Mouse (Mus musculus): ENCODE data around the gene Klhl29. TPM values are rescaled to one million over a fixed set of nuclear protein-coding genes. Genes with fewer than 3 reads are reported as not detected.

Klhl29 gene
- polyA plus RNA-seq, 1 experiment from 2014 or later: 2.9 TPM

DNA sequence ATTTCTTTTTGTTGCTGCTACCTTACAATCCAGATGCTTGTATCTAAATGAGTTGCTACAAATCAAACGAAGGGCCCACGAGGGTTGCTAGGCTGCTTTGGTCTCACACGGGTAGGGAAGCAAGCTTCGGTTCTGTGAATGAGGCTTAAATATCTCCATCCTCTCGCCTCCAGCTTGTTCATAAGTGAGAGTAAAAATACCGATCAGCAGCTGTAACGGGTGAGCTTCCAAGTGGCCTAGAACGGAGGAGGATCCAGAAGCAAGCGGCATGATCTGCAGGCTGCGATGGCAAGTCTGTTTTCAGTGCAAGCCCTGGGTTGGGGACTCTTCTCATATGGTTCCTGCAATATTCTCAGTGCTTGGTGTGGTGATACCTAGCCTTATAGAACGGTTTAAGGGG lies 89.9 kb downstream of the Klhl29 start:
- 84% methylated on average over 11 of the region's 11 CpGs for WGBS
- Histone ChIP-seq H3K36me3 (no peaks in the 10 kb centered on the region), H3K27ac (no peak overlapping the region), H3K9ac (replicated peaks) (no peak overlapping the region), H3K4me1 (replicated peaks) (peaks cover 17% of the 10 kb centered on the region), H3K4me3 (replicated peaks) (no peak overlapping the region), H3K4me2 (no peak overlapping the region), H3K27me3 (no peaks in the 10 kb centered on the region), H3K9me3 (no peaks in the 10 kb centered on the region)
- no peak for ATAC-seq (ENCODE audit: insufficient number of reproducible peaks, insufficient read depth, low FRiP score, low TSS enrichment, low read depth)

DNA sequence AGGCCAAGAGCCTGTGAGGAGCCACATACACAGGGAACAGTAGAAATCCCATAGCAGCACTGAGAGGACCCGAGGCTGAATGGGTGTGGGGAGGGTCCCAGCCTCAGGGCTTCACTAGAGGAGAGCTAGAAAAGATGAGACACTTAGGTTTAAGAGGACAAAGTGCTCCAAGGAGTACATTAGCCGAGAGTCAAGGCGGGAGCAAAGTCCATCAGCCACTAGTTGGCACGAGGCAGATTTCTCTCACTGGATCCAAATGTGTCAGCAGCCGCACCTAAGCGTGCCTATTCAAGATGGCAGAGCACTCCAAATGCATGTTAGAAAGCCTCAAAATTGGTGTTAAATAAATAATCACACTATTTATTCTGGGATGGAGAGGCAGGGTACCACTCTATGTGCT lies 90.5 kb downstream of the Klhl29 start:
- Histone ChIP-seq H3K9me3 (no peaks in the 10 kb centered on the region), H3K36me3 (no peaks in the 10 kb centered on the region), H3K27ac (no peak overlapping the region), H3K27me3 (no peaks in the 10 kb centered on the region), H3K4me3 (replicated peaks) (no peak overlapping the region), H3K4me1 (replicated peaks) (peaks cover 21% of the 10 kb centered on the region), H3K9ac (replicated peaks) (no peak overlapping the region), H3K4me2 (no peak overlapping the region)
- 88% methylated on average over 6 of the region's 6 CpGs for WGBS
- ATAC-seq (ENCODE audit: insufficient number of reproducible peaks, insufficient read depth, low FRiP score, low TSS enrichment, low read depth): no peak

DNA sequence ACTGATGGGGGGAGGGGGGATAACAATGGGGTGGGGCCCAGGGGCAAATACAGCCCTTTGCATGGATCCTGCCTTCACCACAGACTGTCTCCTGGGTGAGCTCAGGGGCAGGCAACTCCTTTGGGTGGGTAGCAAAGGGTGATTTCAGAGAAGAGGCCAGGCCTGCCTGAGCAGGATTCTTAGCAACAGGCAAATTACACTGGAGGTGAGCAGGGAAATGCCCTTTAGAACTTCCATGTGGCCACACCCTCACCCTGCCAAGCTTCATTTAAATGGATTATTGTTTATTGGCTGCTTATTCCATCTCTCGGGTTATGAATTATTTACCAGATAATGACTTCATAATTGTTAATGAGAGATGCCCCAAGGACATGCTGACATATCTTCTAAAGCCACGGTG lies 91.8 kb downstream of the Klhl29 start:
- Histone ChIP-seq H3K4me3 (replicated peaks) (no peak overlapping the region), H3K36me3 (no peaks in the 10 kb centered on the region), H3K27me3 (no peaks in the 10 kb centered on the region), H3K9ac (replicated peaks) (no peak overlapping the region), H3K4me2 (no peak overlapping the region), H3K9me3 (no peaks in the 10 kb centered on the region), H3K4me1 (replicated peaks) (peaks cover 26% of the 10 kb centered on the region), H3K27ac (no peak overlapping the region)
- ATAC-seq (ENCODE audit: insufficient number of reproducible peaks, insufficient read depth, low FRiP score, low TSS enrichment, low read depth): no peak
- 75% methylated on average over 2 of the region's 2 CpGs for WGBS

GRCm38 (mm10) chr12:5282611-5283010 lies 92.9 kb downstream of the Klhl29 start:
- H3K27me3 ChIP-seq: no peaks in the 10 kb centered on the region
- WGBS: 27% methylated on average over 2 of the region's 2 CpGs
- H3K36me3 ChIP-seq: no peaks in the 10 kb centered on the region
- H3K4me1 ChIP-seq (replicated peaks): peaks cover 26% of the 10 kb centered on the region
- H3K9me3 ChIP-seq: no peaks in the 10 kb centered on the region
- H3K9ac ChIP-seq (replicated peaks): no peak overlapping the region
- no peak overlapping the region for H3K4me3 ChIP-seq (replicated peaks)
- no peak for ATAC-seq (ENCODE audit: insufficient number of reproducible peaks, insufficient read depth, low FRiP score, low TSS enrichment, low read depth)
- no peak overlapping the region for H3K4me2 ChIP-seq
- no peak overlapping the region for H3K27ac ChIP-seq

- H3K27me3 ChIP-seq: no peaks in the 10 kb centered on the region
- peaks cover 41% of the 10 kb centered on the region for H3K4me1 ChIP-seq (replicated peaks)
- ATAC-seq (ENCODE audit: insufficient number of reproducible peaks, insufficient read depth, low FRiP score, low TSS enrichment, low read depth): no peak
- H3K9ac ChIP-seq (replicated peaks): no peak overlapping the region
- H3K4me3 ChIP-seq (replicated peaks): no peak overlapping the region
- no peak overlapping the region for H3K4me2 ChIP-seq
- 27% methylated on average over 1 of the region's 1 CpGs for WGBS
- H3K9me3 ChIP-seq: no peaks in the 10 kb centered on the region
- H3K36me3 ChIP-seq: no peaks in the 10 kb centered on the region
- no peak overlapping the region for H3K27ac ChIP-seq
Measured at GRCm38 (mm10) chr12:5279873-5280272, 95.6 kb downstream of the Klhl29 start.

- no peak overlapping the region for H3K27ac ChIP-seq
- H3K4me2 ChIP-seq: no peak overlapping the region
- peaks cover 45% of the 10 kb centered on the region for H3K4me1 ChIP-seq (replicated peaks)
- no peaks in the 10 kb centered on the region for H3K36me3 ChIP-seq
- H3K9me3 ChIP-seq: no peaks in the 10 kb centered on the region
- no peak overlapping the region for H3K9ac ChIP-seq (replicated peaks)
- no peaks in the 10 kb centered on the region for H3K27me3 ChIP-seq
- no peak for ATAC-seq (ENCODE audit: insufficient number of reproducible peaks, insufficient read depth, low FRiP score, low TSS enrichment, low read depth)
- 78% methylated on average over 9 of the region's 9 CpGs for WGBS
- no peak overlapping the region for H3K4me3 ChIP-seq (replicated peaks)
Measured at GRCm38 (mm10) chr12:5277028-5277427, 98.5 kb downstream of the Klhl29 start.

- Histone ChIP-seq H3K4me1 (replicated peaks) (peaks cover 45% of the 10 kb centered on the region), H3K4me2 (no peak overlapping the region), H3K27me3 (no peaks in the 10 kb centered on the region), H3K9ac (replicated peaks) (no peak overlapping the region), H3K9me3 (0 out of 2 replicates have a peak, but pooled peaks cover 4% of the 10 kb centered on the region), H3K4me3 (replicated peaks) (no peak overlapping the region), H3K27ac (no peak overlapping the region), H3K36me3 (no peaks in the 10 kb centered on the region)
- no peak for ATAC-seq (ENCODE audit: insufficient number of reproducible peaks, insufficient read depth, low FRiP score, low TSS enrichment, low read depth)
- WGBS: 62% methylated on average over 6 of the region's 6 CpGs
Measured at GRCm38 (mm10) chr12:5275507-5275936, 100.0 kb downstream of the Klhl29 start.

- WGBS: 23% methylated on average over 8 of the region's 8 CpGs
- no peak overlapping the region for H3K4me3 ChIP-seq (replicated peaks)
- H3K4me2 ChIP-seq: 0 out of 2 replicates have a peak overlapping the region, but pooled peaks have one; percentile 1
- peak overlapping the region; percentile 76 for H3K27ac ChIP-seq
- H3K9me3 ChIP-seq: 0 out of 2 replicates have a peak, but pooled peaks cover 4% of the 10 kb centered on the region
- no peak overlapping the region for H3K9ac ChIP-seq (replicated peaks)
- H3K36me3 ChIP-seq: no peaks in the 10 kb centered on the region
- peaks cover 37% of the 10 kb centered on the region for H3K4me1 ChIP-seq (replicated peaks)
- no peaks in the 10 kb centered on the region for H3K27me3 ChIP-seq
- peak; percentile 83 for ATAC-seq (ENCODE audit: insufficient number of reproducible peaks, insufficient read depth, low FRiP score, low TSS enrichment, low read depth)
Measured at GRCm38 (mm10) chr12:5274519-5274944, 101.0 kb downstream of the Klhl29 start.

- H3K4me1 ChIP-seq (replicated peaks): peaks cover 45% of the 10 kb centered on the region
- H3K9ac ChIP-seq (replicated peaks): no peak overlapping the region
- ATAC-seq (ENCODE audit: insufficient number of reproducible peaks, insufficient read depth, low FRiP score, low TSS enrichment, low read depth): no peak
- H3K27ac ChIP-seq: no peak overlapping the region
- H3K27me3 ChIP-seq: no peaks in the 10 kb centered on the region
- no peak overlapping the region for H3K4me2 ChIP-seq
- WGBS: 86% methylated on average over 4 of the region's 4 CpGs
- no peaks in the 10 kb centered on the region for H3K36me3 ChIP-seq
- H3K4me3 ChIP-seq (replicated peaks): no peak overlapping the region
- 0 out of 2 replicates have a peak, but pooled peaks cover 4% of the 10 kb centered on the region for H3K9me3 ChIP-seq
Measured at GRCm38 (mm10) chr12:5273316-5274047, 102.0 kb downstream of the Klhl29 start.

- no peak for ATAC-seq (ENCODE audit: insufficient number of reproducible peaks, insufficient read depth, low FRiP score, low TSS enrichment, low read depth)
- H3K4me2 ChIP-seq: no peak overlapping the region
- H3K4me1 ChIP-seq (replicated peaks): peaks cover 55% of the 10 kb centered on the region
- no peaks in the 10 kb centered on the region for H3K36me3 ChIP-seq
- no peaks in the 10 kb centered on the region for H3K27me3 ChIP-seq
- WGBS: 92% methylated on average over 3 of the region's 3 CpGs
- no peak overlapping the region for H3K9ac ChIP-seq (replicated peaks)
- no peak overlapping the region for H3K4me3 ChIP-seq (replicated peaks)
- H3K9me3 ChIP-seq: 0 out of 2 replicates have a peak, but pooled peaks cover 4% of the 10 kb centered on the region
- H3K27ac ChIP-seq: no peak overlapping the region
Measured at GRCm38 (mm10) chr12:5270527-5270926, 105.0 kb downstream of the Klhl29 start.

DNA sequence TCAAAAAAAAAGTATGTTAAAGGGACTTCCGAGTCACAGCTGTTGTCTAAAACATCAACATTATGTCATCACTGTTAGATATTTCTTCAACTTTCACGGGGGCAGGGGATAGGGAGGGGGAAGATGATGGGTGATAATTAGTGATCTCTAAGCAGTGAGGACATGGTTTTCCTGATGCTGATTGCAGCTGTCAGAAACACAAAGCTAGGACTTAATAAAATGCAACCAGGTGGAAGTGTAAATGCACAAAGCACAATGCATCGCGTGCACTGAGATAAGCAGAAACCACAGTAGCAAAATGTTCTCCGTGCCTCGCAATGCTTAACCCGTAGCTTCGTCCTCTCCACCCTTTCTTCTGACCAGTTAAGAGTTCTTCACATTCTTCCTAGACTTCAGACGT lies 105.5 kb downstream of the Klhl29 start:
- H3K4me3 ChIP-seq (replicated peaks): no peak overlapping the region
- H3K9ac ChIP-seq (replicated peaks): no peak overlapping the region
- no peaks in the 10 kb centered on the region for H3K27me3 ChIP-seq
- peaks cover 49% of the 10 kb centered on the region for H3K4me1 ChIP-seq (replicated peaks)
- H3K27ac ChIP-seq: no peak overlapping the region
- WGBS: 80% methylated on average over 9 of the region's 9 CpGs
- no peak overlapping the region for H3K4me2 ChIP-seq
- no peak for ATAC-seq (ENCODE audit: insufficient number of reproducible peaks, insufficient read depth, low FRiP score, low TSS enrichment, low read depth)
- H3K9me3 ChIP-seq: 0 out of 2 replicates have a peak, but pooled peaks cover 4% of the 10 kb centered on the region
- no peaks in the 10 kb centered on the region for H3K36me3 ChIP-seq

Data from limb, embryonic 12.5 days (tissue).